Mouse (Mus musculus) spleen, adult 2 months (tissue): ENCODE data around the gene Ddx10. TPM values are rescaled to one million over a fixed set of nuclear protein-coding genes. Genes with fewer than 3 reads are reported as not detected.

Experiments
- DNase-seq, 2 experiments: peaks; one replicate each; pipeline versions ENCODE4 v3.0.0 to v3.0.0-alpha.2; 2012 to 2021; ENCODE audit warnings: low spot score in 2 of 2, low read depth in 1 of 2
- H3K27ac ChIP-seq: fragments of 200-500 bp; 2 replicates; pipeline ENCODE4 v1.5.1; 2012; ENCODE audit warnings: low read length, inconsistent platforms; ENCODE audit not compliant: insufficient read depth
- H3K27me3 ChIP-seq: fragments of 200-500 bp; 2 replicates; pipeline ENCODE4 v1.6.1; 2012; ENCODE audit warnings: mild to moderate bottlenecking, moderate library complexity, low read length, inconsistent platforms; ENCODE audit not compliant: control insufficient read depth, insufficient read depth
- H3K36me3 ChIP-seq: fragments of 200-500 bp; 2 replicates; pipeline ENCODE4 v1.6.1; 2012; ENCODE audit warnings: mild to moderate bottlenecking, low read length, inconsistent platforms; ENCODE audit not compliant: control insufficient read depth, insufficient read depth
- H3K4me1 ChIP-seq: fragments of 200-500 bp; 2 replicates; pipeline ENCODE4 v1.6.1; 2011; ENCODE audit warnings: inconsistent platforms; ENCODE audit not compliant: control insufficient read depth, insufficient read depth, insufficient read length
- H3K4me3 ChIP-seq: fragments of 200-500 bp; 2 replicates; pipeline ENCODE4 v1.5.1; 2011; ENCODE audit warnings: mild to moderate bottlenecking, inconsistent platforms; ENCODE audit not compliant: insufficient read depth, insufficient read length; ENCODE audit errors: extremely low read depth
- CTCF ChIP-seq: fragments of 200-500 bp; IDR thresholded peaks from 2 replicates; pipeline ENCODE4 v1.5.1; 2011; ENCODE audit warnings: mild to moderate bottlenecking, inconsistent platforms; ENCODE audit not compliant: insufficient read depth, insufficient read length, insufficient replicate concordance; ENCODE audit errors: extremely low read depth
- POLR2A ChIP-seq: fragments of 200-500 bp; IDR thresholded peaks from 2 replicates; pipeline ENCODE4 v1.6.1; 2011; ENCODE audit warnings: low read depth, low read length, inconsistent platforms
- WGBS: fragments of 180-500 bp; shearing (Covaris S2); methylation state at CpG from one replicate; pipeline ENCODE4 v1.1.7; 2018; 5-methylcytosine and 5-hydroxymethylcytosine counted together
- polyA plus RNA-seq: library from polyadenylated mRNA; depleted of rRNA; stranded (reverse); fragments of >200 nt; gene quantifications from 2 replicates; pipeline ENCODE4 v1.2.3, GENCODE M21; 2012

The Ddx10 gene
- polyA plus RNA-seq, 1 experiment, result 1.4 TPM

GRCm38 (mm10) chr9:53272207-53272606 lies 24.4 kb upstream of the Ddx10 start:
- DNase-seq, result no peak
- H3K4me3 ChIP-seq, result no peak overlapping the region
- H3K4me1 ChIP-seq, result no peaks in the 10 kb centered on the region
- no peak overlapping the region for H3K27ac ChIP-seq
- no peak for TF ChIP-seq CTCF
- TF ChIP-seq POLR2A, result no peak
- H3K27me3 ChIP-seq, result no peaks in the 10 kb centered on the region
- H3K36me3 ChIP-seq, result no peaks in the 10 kb centered on the region
- 58% methylated on average over 5 of the region's 5 CpGs for WGBS

- Histone ChIP-seq H3K4me1 (no peaks in the 10 kb centered on the region), H3K4me3 (no peak overlapping the region), H3K36me3 (no peaks in the 10 kb centered on the region), H3K27me3 (no peaks in the 10 kb centered on the region), H3K27ac (peak overlapping the region; percentile 63; the same call in 1 of the 2 replicates)
- TF ChIP-seq POLR2A (no peak), CTCF (no peak)
- no peak for DNase-seq
- 37% methylated on average over 5 of the region's 5 CpGs for WGBS
Observed at GRCm38 (mm10) chr9:53271281-53272022, 23.6 kb upstream of the Ddx10 start.

- no peak for DNase-seq
- no peaks in the 10 kb centered on the region for H3K36me3 ChIP-seq
- no peak overlapping the region for H3K27ac ChIP-seq
- H3K4me1 ChIP-seq, result no peaks in the 10 kb centered on the region
- no peak overlapping the region for H3K4me3 ChIP-seq
- 88% methylated on average over 5 of the region's 5 CpGs for WGBS
- no peaks in the 10 kb centered on the region for H3K27me3 ChIP-seq
- TF ChIP-seq POLR2A (no peak), CTCF (no peak)
Observed at GRCm38 (mm10) chr9:53269466-53269755, 21.6 kb upstream of the Ddx10 start.

GRCm38 (mm10) chr9:53268731-53269465 lies 21.0 kb upstream of the Ddx10 start:
- H3K4me1 ChIP-seq, result no peaks in the 10 kb centered on the region
- DNase-seq, result no peak
- H3K4me3 ChIP-seq, result no peak overlapping the region
- TF ChIP-seq CTCF, result no peak
- 82% methylated on average over 5 of the region's 5 CpGs for WGBS
- no peaks in the 10 kb centered on the region for H3K36me3 ChIP-seq
- H3K27me3 ChIP-seq, result no peaks in the 10 kb centered on the region
- H3K27ac ChIP-seq, result no peak overlapping the region

- 63% methylated on average over 5 of the region's 5 CpGs for WGBS
- Histone ChIP-seq H3K4me1 (no peaks in the 10 kb centered on the region), H3K36me3 (no peaks in the 10 kb centered on the region), H3K27ac (no peak overlapping the region), H3K27me3 (no peaks in the 10 kb centered on the region), H3K4me3 (no peak overlapping the region)
- TF ChIP-seq POLR2A, result no peak
- TF ChIP-seq CTCF, result no peak
- DNase-seq, result no peak
Observed at GRCm38 (mm10) chr9:53268036-53268435, 20.2 kb upstream of the Ddx10 start.

- TF ChIP-seq CTCF (no peak), POLR2A (no peak)
Observed at GRCm38 (mm10) chr9:53265589-53265988, 17.7 kb upstream of the Ddx10 start.

GRCm38 (mm10) chr9:53264387-53264786 lies 16.5 kb upstream of the Ddx10 start:
- H3K4me3 ChIP-seq, result no peak overlapping the region
- DNase-seq, result no peak
- H3K27me3 ChIP-seq, result no peaks in the 10 kb centered on the region
- no peak overlapping the region for H3K27ac ChIP-seq
- TF ChIP-seq CTCF (no peak), POLR2A (no peak)
- no peaks in the 10 kb centered on the region for H3K4me1 ChIP-seq
- WGBS, result 86% methylated on average over 4 of the region's 4 CpGs
- H3K36me3 ChIP-seq, result no peaks in the 10 kb centered on the region

More at GRCm38 (mm10) chr9:53265589-53265988, 17.7 kb upstream of the Ddx10 start:
- Histone ChIP-seq H3K27me3 (no peaks in the 10 kb centered on the region), H3K4me1 (no peaks in the 10 kb centered on the region), H3K4me3 (no peak overlapping the region), H3K27ac (no peak overlapping the region), H3K36me3 (no peaks in the 10 kb centered on the region)
- WGBS, result 94% methylated on average over 2 of the region's 2 CpGs
- DNase-seq, result no peak
